Mouse (Mus musculus) adrenal gland, postnatal 4 days (tissue): ENCODE measurements around the gene Plxnd1. TPM values are rescaled to one million over a fixed set of nuclear protein-coding genes. Genes with fewer than 3 reads are reported as not detected.

Experiments used
- DNase-seq, 2 experiments: peaks; one replicate each; pipeline ENCODE4 v3.0.0; 2021 to 2022; ENCODE audit warnings: low spot score in 2 of 2, mixed read lengths in 2 of 2
- total RNA-seq, 2 experiments: library from RNA; stranded (reverse); gene quantifications; 2 replicates each; pipeline ENCODE4 v1.2.3; 2021

The Plxnd1 gene
- total RNA-seq, 2 experiments from 2014 or later = 237 to 271 TPM

DNA sequence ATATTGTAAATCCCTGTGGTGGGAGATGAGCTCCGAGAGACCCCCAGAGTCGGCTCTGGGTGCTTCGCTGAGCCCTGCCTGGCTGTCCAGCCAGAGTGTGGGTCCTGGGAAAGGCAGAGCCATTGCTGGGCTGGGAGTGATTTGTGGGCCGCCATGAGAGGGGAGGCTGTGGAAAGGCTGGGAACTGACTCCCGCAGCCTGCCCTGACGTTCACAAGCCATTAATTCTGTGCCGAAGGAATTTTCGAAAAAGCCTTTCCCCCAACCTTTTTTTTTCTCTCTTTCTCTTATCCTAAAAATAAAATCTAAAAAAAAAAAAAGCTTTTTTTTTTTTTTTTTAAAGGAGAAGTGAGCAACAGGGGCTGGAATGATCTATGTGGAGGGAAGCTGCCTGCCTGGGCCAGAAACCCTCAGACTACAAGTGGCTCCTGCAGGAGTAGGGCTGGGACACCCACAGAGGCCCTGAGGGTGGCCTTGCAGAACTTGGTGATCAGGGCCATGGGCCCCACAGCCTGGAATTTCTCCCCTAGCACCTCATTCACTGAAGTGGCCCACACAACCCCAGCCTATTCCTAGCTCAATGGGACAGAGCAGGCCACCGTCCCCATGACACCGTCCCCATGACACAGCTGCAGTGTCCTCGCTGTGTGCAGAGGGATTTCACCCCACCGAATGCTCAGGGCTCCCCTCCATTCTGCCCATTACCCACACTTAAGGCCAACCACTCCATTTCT lies 11.3 kb downstream of the Plxnd1 start:
- no peak for DNase-seq

DNA sequence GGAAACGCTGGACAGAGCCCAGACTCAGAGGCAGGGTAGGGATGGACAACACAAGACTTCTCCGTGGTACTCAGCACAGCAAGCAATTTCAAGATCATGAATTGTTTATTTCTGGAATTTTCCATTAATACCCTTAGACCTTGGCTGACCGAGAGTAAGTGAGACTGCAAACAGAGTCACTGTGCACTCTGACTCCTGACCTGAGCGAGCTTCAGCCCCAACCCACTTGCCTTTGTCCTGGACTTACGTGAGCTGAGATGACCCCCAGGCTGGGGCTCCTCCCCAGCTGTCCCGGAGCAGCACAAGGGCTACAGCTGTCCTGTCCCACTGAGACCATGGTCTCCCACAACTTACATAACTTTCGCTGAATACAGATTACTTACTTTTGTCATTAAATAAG lies 11.9 kb downstream of the Plxnd1 start:
- DNase-seq = no peak

DNA sequence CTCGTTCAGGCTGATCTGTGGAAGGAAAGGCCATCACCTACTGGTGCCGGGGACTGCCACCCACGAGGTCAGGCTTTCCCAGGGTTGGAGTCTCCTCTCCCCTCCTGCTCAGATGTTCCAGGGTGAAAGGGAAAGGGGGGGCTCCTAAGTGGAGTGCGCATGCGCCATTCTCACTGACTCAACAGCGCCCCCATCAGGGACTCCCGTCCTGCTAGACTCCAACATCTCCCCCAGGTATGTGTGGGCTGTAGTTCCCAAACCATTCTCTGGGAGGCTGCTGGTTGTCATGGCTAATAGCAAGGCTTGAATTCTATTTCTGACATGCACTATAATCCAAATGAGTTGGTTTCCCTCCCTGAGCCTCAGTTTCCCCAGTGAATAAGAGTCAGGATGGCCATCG lies 16.2 kb downstream of the Plxnd1 start:
- DNase-seq = no peak

DNA sequence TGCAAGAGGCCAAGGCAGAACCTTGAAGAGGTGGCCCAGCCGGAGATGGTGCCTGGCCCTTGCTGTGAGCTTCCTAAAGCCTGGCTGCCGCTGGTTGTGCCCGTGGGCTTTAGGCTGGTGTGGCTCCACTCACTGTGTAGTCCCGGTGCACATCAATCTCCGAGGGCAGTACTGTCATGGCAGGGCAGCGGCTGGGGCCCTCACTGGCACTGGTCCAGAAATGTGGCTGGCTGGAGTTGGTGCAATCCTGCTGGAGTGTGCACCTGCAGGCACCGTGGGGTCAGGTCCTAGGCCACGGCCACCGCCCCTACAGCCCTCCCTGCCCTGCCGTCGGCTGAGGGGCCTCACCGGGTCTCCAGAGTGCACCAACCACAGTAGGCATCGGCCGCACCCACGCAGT lies 17.0 kb downstream of the Plxnd1 start:
- DNase-seq = no peak

DNA sequence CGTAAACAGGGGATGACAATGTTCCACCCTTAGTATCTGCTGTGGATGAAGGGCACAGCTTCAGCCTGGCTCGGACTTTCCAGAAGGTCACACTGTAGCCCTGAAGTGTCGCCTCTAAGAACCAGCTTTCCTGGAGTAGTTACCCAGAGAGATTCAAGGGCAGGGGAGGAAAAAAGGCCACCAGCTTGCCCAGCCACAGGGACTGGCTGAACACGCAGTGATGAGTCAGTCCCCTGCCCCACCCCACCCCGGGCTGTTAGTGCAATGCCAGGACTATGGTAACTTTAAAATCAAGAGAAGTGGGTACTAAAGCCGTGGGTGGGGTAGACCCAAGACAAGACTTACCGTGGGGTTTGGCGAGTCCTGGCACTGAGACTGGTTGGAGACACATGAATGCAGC lies 19.2 kb downstream of the Plxnd1 start:
- DNase-seq = no peak

DNA sequence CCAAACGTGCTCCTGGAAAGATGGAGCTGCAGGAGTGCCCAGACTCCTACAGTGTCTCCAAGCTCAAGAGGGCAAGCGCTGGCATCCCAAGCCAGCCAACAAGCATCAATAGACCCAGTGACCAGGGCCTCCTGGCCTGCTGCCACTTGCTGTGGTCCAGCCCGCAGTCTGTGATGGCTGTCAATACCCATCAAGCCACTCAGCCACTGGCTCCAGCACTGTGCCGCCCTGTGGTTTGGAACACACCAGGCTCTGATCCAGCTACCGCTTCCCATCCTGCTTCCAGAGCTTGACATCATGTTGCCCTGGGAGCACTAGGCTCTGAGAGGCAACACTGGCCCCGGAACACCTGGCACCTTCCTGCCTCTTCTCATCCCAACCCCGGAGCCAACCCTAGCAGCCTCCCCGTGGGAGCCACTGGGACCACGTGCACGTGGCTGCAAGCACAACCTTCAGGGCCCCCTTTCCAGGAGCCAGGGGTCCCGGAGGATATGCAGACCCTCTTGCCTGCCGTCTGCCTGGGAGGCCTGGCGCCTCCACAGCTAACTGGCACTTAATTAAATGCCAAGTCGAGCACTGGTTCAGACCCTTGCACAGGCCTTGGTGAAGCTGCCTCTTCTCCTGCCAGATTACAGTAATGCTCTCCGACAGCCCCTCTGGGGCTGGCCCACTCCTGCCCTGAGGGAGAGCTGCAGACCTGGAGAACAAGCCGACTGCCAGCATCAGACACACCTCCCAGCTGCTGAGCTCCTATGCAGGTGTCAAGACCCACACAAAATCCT lies 20.7 kb downstream of the Plxnd1 start:
- DNase-seq = no peak

DNA sequence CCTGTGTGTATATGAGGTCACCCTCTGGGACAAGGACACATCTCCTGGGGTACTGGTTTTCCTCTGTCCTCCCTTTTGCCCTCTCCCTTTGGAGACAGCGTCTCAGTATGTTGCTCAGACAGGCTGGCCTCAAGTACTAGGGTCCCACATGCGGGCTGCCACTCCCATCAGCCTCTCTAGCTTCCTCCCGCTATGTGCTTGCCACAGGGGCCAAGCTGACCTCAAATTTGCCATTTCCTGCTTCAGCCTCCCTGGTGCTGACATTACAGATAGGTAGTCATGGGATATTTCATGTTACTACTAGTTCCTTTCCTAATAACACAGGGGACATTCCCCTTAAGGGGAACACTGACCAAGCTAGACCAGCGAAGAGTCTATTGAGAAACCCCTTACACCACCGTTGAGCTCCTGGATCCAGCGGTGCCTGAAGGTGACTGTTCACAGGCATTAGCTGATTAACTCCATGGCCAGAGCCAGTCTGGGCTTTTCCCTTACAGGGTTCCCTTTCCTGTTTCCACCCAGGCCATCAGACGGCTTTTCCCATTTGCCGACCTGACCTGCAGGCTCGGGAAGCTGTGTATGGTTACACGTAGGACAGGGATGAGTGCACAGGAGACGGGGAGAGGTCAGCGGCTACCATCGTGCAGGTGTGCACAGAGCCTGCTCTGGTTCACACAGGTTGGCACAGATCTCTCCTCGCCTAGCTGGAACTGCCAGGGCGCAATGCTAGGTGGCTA lies 21.5 kb downstream of the Plxnd1 start:
- no peak for DNase-seq

DNA sequence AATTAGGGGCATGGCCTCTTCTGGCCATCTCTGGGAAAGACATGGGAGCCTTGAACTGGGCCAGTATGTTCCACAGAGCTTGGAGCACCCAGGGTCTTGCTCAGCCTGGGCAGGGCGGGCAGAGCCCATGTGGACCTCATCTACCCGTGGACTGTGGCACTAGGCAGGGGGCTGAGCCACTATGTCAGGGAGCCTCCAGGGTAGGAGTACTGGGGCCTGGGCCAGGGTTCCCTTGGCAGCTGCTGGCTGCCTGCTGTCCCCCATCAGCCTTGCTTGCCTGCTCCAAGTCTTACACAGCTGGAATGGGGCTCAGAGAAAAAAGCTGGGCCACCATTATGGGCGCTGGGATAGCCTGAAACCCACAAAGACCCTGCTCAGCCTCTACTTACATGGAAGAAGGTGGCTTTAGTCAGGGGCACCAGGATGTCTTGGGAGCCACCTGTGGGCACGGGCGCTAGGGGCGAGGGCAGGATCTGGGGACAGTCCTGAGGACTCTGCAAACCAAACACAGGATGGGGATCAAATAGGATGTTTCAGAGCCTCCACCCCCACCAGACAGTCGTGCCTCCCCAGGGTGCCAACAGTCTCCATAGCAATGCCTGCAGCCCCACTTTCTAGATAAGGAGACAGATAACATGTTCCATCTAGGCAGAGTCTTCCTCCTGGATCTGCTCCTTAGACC lies 22.6 kb downstream of the Plxnd1 start:
- no peak for DNase-seq

DNA sequence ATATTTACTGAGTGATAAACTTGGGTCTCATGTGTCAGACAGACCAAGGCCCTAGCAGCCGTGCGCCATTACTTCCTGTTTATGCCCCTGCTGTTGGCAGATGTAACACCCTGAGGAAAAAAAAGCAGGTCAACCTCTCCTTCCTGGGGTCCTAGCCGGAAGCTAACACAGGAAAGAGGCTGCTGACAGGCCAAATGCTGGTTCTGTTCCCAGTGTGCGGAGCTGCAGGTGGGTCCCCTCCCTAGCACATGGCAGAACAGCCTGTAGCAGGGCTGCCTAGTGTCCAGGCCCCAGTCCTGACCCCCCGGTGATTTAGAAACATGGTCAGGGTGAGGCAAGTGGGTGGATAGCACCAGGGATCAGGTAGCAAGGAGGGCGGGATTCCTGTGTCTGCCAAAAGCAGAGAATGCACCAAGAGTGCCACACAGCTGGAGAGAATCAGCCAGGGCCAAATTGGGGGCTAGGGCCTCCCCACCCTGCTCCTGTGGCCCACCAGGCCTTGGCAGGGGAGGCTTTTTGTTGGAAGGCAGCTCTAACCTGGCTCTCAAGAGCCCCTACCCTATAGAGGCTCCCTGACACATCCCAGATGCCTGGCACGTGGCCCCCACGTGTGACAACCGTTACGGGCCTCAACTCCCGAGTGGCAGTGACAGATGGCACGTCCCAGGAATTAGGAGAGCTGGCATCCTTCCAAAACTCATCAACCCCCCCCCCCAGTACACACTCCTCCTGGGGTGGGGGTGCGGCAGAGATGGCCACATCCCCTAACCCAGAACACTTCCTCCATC lies 23.3 kb downstream of the Plxnd1 start:
- DNase-seq = no peak

DNA sequence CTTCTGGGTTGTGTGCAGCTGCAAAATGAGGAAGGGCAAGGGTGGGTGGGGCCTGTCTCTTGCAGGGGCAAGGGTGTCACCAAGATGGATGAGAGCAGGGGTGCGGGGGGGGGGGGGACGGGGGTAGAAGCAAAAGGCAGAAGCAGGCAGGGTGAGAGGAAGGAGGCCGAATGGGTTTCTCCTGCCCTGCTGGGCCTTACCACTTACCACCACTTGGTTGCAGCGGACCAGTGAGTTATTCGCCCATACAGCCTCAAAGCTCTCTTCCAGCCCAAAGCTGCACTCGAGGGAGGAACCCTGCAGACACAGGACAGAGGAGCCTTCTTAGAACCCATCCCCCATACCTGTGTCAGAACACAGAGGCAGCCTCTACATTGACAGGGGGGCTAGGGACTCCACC lies 24.9 kb downstream of the Plxnd1 start:
- DNase-seq = no peak

DNA sequence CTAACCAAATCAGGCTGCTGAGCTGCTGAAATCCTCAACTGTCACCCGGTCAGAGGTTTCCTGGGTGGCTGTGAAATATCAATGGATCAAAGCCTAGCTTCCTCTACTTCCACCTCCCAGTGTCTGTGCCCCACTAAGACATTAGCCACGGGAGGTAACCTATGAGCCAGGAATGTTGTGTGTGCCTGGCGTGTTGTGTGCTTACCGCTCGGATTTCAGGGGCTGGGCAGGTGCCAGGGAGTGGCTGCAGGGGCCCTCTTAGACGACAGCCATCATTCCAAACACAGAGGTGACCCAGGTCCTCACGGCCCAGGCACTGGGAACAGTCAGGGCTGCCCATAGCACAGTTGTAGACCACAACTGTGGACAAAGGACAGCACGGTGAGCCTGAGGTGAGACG lies 25.7 kb downstream of the Plxnd1 start:
- DNase-seq = no peak

DNA sequence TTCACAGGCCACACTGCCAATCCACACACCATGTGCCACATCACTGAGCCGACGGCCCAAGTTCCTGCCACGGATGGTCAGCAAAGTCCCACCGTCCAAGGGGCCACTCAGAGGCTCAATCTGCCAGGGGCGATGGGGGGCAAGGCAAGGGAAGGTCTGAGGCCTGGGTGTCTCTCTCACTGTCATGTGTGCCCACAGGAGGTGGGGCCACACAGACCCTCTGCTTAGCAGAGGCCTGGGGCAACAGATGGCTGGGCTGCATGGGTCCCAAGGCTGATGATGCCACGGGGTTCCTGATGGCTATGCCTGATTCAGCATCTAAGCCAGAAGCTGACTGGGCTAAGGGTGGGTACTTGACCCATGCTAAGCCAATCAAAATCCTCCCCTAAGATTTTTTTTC lies 26.1 kb downstream of the Plxnd1 start:
- no peak for DNase-seq

DNA sequence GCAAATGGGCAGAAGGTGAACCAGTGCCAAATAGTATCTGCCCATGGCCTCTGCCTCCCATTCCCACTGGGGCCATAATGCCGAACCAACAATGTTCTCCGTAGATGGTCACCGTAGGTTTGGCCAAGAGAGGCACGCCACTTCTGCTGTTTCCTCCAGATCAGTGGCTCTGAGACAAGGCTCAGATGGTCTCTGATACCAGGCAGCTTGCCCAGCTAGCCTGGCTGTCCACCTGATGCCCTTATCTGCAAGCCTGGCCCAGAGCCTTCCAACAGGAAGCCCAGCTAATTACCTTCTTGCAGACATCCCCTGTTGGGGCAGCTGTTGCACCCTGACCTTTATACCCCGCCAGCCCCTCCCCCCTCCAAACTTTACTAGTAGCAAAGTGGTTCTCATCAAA lies 26.7 kb downstream of the Plxnd1 start:
- DNase-seq = no peak

DNA sequence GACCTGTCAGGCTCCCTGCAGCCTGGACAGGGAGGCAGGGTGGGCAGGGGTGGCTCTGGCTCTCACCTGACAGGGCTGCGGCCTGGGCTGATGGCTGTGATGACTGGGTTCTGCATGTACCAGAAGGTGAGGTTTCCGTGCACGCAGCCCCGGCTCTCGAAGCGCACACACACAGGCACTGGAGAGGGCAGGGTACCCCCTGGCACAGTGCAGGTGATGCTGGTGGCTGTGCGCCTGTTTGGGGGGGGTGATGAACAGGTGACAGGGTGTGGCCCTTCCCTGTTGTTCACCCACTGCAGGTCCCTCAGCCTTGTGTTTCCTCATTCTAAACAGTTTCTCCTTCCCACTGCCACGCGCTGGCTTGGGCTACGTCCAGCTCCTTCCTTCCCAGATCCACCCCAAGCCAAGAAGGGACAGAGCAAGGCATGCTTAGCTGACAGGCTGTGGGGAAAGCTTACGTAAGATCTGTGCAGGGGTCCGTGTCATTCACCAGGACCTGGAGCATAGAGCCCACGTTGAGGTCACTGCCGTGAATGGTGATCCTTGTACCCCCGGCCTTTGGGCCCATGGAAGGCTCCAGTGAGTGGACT lies 27.4 kb downstream of the Plxnd1 start:
- DNase-seq = no peak

DNA sequence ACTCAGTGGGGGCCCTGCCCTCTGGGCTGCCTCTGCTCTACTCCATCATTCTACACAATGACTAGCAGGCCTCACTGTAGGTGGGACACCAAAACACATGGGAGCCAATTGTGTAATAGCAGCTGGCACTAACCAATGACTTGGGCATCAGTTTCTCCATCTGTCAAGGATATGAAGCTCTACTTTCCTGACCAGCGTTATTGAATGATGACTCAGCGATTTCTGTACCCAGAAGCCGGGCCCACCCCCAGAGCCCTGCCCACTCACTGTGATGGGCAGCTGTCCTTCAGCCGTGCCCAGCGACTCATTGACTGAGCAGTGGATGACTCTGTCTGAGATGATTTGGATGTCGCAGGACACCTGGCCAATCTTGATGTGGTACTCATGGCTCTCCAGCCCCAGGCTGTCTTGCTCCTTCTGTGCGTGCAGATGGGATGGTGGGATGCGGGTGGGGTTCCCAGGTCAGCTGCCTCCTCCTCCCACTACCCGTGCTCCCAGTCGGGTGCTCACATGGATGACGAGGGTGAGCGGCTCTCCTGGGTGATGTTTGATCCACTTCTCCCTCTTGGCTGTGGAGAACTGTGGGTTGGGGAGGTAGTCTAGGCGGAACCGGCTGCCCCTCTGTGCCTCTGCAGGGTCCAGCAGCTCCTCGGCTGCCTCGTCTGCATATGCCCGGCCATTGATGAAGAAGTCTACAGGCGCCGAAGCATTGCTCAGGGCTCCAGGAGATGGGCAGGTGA lies 28.4 kb downstream of the Plxnd1 start:
- DNase-seq = no peak

DNA sequence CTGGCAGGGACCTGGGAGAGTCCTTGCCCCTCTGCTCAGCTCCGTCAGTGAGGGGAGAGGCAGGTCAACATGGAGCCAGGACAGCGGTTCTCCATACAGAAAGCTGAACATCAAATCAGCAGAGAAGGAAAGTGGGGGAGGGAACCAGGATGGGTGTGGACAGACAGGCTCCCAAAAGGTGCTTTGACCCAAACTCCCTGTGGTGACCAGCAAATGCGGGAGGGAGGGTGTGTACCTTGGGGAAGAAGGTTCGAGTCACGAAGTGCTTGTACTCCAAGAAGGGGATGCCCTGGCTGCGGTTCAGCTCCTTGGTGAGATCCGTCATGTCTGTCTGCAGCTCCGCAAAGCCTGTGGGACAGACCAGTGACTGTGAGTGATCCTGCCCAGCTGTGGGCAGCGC lies 31.1 kb downstream of the Plxnd1 start:
- no peak for DNase-seq

DNA sequence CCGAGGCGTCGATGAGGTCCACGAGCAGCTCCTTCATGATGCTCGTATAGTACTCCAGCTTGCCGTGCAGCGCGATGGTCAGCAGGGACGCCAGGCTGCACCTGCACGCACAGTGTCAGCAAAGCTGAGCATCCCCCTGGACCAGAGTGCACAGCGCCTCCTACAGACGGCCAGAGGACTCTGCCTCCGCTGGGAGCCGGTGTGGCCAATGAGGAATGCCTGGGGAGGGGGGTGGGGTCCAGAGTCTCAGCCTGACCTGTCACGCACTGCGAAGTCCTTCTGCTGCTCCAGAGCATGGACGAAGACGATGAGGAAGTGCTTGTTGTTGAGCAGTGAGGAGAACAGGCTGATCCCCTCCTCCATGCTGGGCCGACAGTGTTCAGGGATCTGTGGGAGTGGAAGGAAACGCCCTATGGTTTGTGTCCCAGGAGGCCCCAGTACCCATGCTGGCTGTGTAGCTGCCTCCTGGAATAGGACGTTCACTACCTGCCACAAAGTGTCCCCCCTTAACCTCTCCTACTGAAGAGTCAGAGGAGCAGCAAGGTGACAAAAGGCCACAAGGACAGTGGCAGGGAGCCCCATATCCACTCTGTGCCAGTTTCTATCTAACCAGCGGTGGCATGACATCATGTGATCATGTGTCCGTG lies 32.2 kb downstream of the Plxnd1 start:
- DNase-seq = no peak

DNA sequence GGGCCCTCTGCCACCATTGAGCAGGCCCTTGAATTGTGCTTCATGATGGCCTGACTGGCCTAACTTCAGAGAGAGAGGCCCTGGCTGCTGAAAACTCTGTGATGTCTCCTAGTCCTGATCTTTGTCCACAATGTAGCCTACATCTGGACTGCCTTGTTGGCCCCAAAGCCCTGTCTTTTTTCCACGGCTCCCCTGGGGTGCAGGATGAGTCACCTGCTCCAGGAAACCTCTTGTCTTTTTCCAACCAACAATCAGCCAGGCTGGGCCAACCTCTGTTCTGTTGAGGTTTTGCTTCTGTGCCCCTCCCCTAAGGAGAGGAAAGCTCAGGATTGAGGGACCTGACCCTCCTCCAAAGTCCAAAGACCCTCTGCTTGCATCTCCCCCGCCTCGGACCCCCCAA lies 33.1 kb downstream of the Plxnd1 start:
- no peak for DNase-seq

DNA sequence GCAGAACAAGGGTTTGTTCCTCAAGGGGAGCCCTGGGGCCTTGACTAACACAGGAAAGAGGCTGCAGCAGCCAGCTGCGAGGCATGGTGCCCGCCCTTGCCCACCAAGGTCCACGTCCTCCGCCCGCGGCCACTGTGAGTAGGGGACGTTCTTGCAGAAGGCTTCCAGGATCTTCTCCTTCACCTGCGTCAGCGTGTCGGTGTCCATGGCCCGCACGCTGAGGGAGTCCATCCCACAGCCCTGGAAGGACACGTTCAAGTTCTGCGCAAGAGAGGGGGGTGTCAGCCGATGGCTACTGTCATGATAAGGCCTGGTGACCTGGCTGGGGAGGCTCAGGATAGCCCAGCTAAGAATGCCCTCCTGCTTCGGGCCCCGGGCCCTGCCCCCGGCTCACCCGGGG lies 34.5 kb downstream of the Plxnd1 start:
- DNase-seq = no peak
